Mouse (Mus musculus) embryonic facial prominence, embryonic 11.5 days (tissue): ENCODE data around the gene Nmt1. TPM values are rescaled to one million over a fixed set of nuclear protein-coding genes. Genes with fewer than 3 reads are reported as not detected.
A peak's percentile ranks its signal among the peaks of the same experiment; 100 is the strongest.

Experiments used
- ATAC-seq: fragments of 200-750 bp; cut with Nextera tagmentation; replicated peaks from 2 replicates; pipeline ENCODE4 v1.8.0; 2017; ENCODE audit warnings: low read depth; ENCODE audit not compliant: insufficient number of reproducible peaks, low FRiP score, low TSS enrichment
- DNase-seq: peaks from one replicate; pipeline ENCODE4 v3.0.0-alpha.2; 2015; ENCODE audit warnings: low spot score
- H3K27ac ChIP-seq: fragments of 300-500 bp; sonication (generic); replicated peaks from 2 replicates; pipeline ENCODE4 v1.5.1; 2014; ENCODE audit warnings: mild to moderate bottlenecking, low read depth, low read length, control low read depth
- H3K27me3 ChIP-seq: fragments of 300-500 bp; sonication (generic); 2 replicates; pipeline ENCODE4 v1.6.1; 2014; ENCODE audit warnings: mild to moderate bottlenecking, low read length, moderate library complexity, mixed read lengths; ENCODE audit not compliant: control insufficient read depth, insufficient read depth
- H3K36me3 ChIP-seq: fragments of 300-500 bp; sonication (generic); replicated peaks from 2 replicates; pipeline ENCODE4 v1.6.1; 2014; ENCODE audit warnings: low read depth, mild to moderate bottlenecking, low read length, moderate library complexity, mixed read lengths; ENCODE audit not compliant: control insufficient read depth, insufficient read depth
- H3K4me1 ChIP-seq: fragments of 300-500 bp; sonication (generic); 2 replicates; pipeline ENCODE4 v1.6.1; 2014; ENCODE audit warnings: low read length, mixed read lengths; ENCODE audit not compliant: control insufficient read depth, insufficient read depth
- H3K4me2 ChIP-seq: fragments of 300-500 bp; sonication (generic); 2 replicates; pipeline ENCODE4 v1.6.1; 2014; ENCODE audit warnings: low read depth, mild to moderate bottlenecking, control low read depth, low read length, moderate library complexity
- H3K4me3 ChIP-seq: fragments of 300-500 bp; sonication (generic); 2 replicates; pipeline ENCODE4 v1.5.1; 2014; ENCODE audit warnings: low read depth, low read length, control low read depth
- H3K9ac ChIP-seq: fragments of 300-500 bp; sonication (generic); replicated peaks from 2 replicates; pipeline ENCODE4 v1.6.1; 2014; ENCODE audit warnings: mild to moderate bottlenecking, control low read depth, low read length
- H3K9me3 ChIP-seq: fragments of 300-500 bp; sonication (generic); replicated peaks from 2 replicates; pipeline ENCODE4 v1.6.1; 2016; ENCODE audit warnings: mild to moderate bottlenecking, low read length, inconsistent platforms, mixed read lengths; ENCODE audit not compliant: control insufficient read depth
- WGBS: fragments of 180-500 bp; shearing (Covaris S2); extraction: QIAGEN DNeasy Blood & Tissue Kit; methylation state at CpG from one replicate; pipeline ENCODE4 v1.1.7; 2014; 5-methylcytosine and 5-hydroxymethylcytosine counted together
- polyA plus RNA-seq: library from polyadenylated mRNA; unstranded; fragments of >200 nt; fragmentation: Nextera tagmentation; extraction: Ambion mirVana; gene quantifications from 2 replicates; pipeline ENCODE4 v1.2.1, GENCODE M21; 2014

Nmt1 gene
- polyA plus RNA-seq, 1 experiment from 2014 or later: 48.6 TPM

- Histone ChIP-seq H3K9me3 (no peaks in the 10 kb centered on the region), H3K4me2 (no peak overlapping the region), H3K9ac (no peak overlapping the region), H3K27ac (no peak overlapping the region), H3K36me3 (no peaks in the 10 kb centered on the region; the same call in 1 of the 2 replicates), H3K4me3 (no peak overlapping the region), H3K27me3 (no peaks in the 10 kb centered on the region), H3K4me1 (no peaks in the 10 kb centered on the region)
- DNase-seq (no peak), ATAC-seq (no peak)
- WGBS: 90% methylated on average over 7 of the region's 7 CpGs
Observed at GRCm38 (mm10) chr11:103008558-103008957, 19.4 kb upstream of the Nmt1 start.

GRCm38 (mm10) chr11:103009208-103009607 is 18.8 kb upstream of the Nmt1 start:
- no peaks in the 10 kb centered on the region; the same call in 1 of the 2 replicates for H3K36me3 ChIP-seq

GRCm38 (mm10) chr11:103010454-103011205 is 17.4 kb upstream of the Nmt1 start:
- Histone ChIP-seq H3K4me1 (no peaks in the 10 kb centered on the region), H3K27ac (no peak overlapping the region), H3K4me3 (no peak overlapping the region), H3K36me3 (no peaks in the 10 kb centered on the region; the same call in 1 of the 2 replicates), H3K4me2 (no peak overlapping the region), H3K27me3 (no peaks in the 10 kb centered on the region), H3K9me3 (no peaks in the 10 kb centered on the region), H3K9ac (no peak overlapping the region)
- 94% methylated on average over 13 of the region's 13 CpGs for WGBS
- ATAC-seq (no peak), DNase-seq (no peak)

More at GRCm38 (mm10) chr11:103009208-103009607, 18.8 kb upstream of the Nmt1 start:
- no peak overlapping the region for H3K27ac ChIP-seq
- no peak overlapping the region for H3K9ac ChIP-seq
- no peak overlapping the region for H3K4me2 ChIP-seq
- H3K4me3 ChIP-seq: no peak overlapping the region
- H3K9me3 ChIP-seq: no peaks in the 10 kb centered on the region
- DNase-seq: peak; percentile 44
- ATAC-seq: no peak
- no peaks in the 10 kb centered on the region for H3K4me1 ChIP-seq
- no peaks in the 10 kb centered on the region for H3K27me3 ChIP-seq
- WGBS: 90% methylated on average over 8 of the region's 8 CpGs

DNA sequence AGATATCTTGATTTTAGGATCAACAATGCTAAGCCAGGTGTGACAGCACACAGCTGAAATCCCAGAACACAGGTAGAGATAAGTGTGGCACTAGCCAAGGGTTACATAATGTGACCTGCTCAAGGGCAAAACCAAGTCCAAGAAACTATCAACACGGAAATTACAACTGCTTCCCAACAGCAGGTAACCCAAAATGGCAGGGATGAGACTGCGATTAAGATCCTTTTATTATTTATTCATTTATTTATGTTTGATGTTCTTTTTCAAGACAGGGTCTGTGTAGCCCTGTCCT is 16.8 kb upstream of the Nmt1 start:
- Histone ChIP-seq H3K9me3 (no peaks in the 10 kb centered on the region), H3K27me3 (no peaks in the 10 kb centered on the region), H3K4me1 (no peaks in the 10 kb centered on the region), H3K9ac (no peak overlapping the region), H3K4me3 (no peak overlapping the region), H3K27ac (no peak overlapping the region), H3K4me2 (no peak overlapping the region), H3K36me3 (no peaks in the 10 kb centered on the region; the same call in 1 of the 2 replicates)
- ATAC-seq (no peak), DNase-seq (no peak)
- WGBS: 93% methylated on average over 2 of the region's 2 CpGs

GRCm38 (mm10) chr11:103015881-103016825 is 11.8 kb upstream of the Nmt1 start:
- H3K4me1 ChIP-seq: no peaks in the 10 kb centered on the region
- no peaks in the 10 kb centered on the region; the same call in 1 of the 2 replicates for H3K36me3 ChIP-seq
- 45% methylated on average over 27 of the region's 27 CpGs for WGBS
- DNase-seq (no peak), ATAC-seq (no peak)
- H3K27me3 ChIP-seq: no peaks in the 10 kb centered on the region
- no peaks in the 10 kb centered on the region for H3K9me3 ChIP-seq
- H3K4me3 ChIP-seq: peak overlapping the region; percentile 85
- H3K4me2 ChIP-seq: peak overlapping the region; percentile 32
- peak overlapping the region; percentile 94 for H3K9ac ChIP-seq
- peak overlapping the region; percentile 91 for H3K27ac ChIP-seq

- peak; percentile 97 for DNase-seq
- Histone ChIP-seq H3K4me2 (peak overlapping the region; percentile 32), H3K4me1 (no peaks in the 10 kb centered on the region), H3K9me3 (no peaks in the 10 kb centered on the region), H3K27me3 (no peaks in the 10 kb centered on the region), H3K36me3 (no peaks in the 10 kb centered on the region; the same call in 1 of the 2 replicates), H3K4me3 (peak overlapping the region; percentile 85), H3K27ac (peak overlapping the region; percentile 91), H3K9ac (peak overlapping the region; percentile 94)
- WGBS: under 1% methylated on average over 40 of the region's 41 CpGs
- ATAC-seq: peak; percentile 92
Observed at GRCm38 (mm10) chr11:103016930-103017329, 11.1 kb upstream of the Nmt1 start.

DNA sequence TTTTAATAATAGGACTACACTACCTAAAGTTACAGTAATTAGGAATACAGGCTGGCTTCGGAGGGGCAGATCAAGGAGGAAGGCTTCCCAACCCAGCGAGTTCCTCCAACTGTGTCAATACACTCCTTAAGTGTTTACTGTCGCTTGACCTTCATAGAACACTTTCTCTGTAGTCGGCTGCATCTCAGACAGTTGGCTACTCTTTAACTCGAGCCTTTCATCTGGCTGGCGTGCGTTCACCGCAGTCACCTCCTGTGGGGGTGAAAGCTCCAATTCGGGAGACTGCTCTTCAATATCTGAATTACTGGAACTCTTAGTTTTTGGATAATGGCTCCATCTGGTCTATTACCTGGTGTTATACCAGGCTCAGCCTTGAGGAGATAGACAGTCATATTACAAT is 10.3 kb upstream of the Nmt1 start:
- Histone ChIP-seq H3K4me2 (no peak overlapping the region), H3K27me3 (no peaks in the 10 kb centered on the region), H3K4me1 (no peaks in the 10 kb centered on the region), H3K36me3 (no peaks in the 10 kb centered on the region; the same call in 1 of the 2 replicates), H3K9ac (no peak overlapping the region), H3K27ac (no peak overlapping the region), H3K9me3 (no peaks in the 10 kb centered on the region), H3K4me3 (no peak overlapping the region)
- DNase-seq (no peak), ATAC-seq (no peak)
- 69% methylated on average over 9 of the region's 9 CpGs for WGBS

GRCm38 (mm10) chr11:103018860-103019259 is 9.1 kb upstream of the Nmt1 start:
- H3K4me2 ChIP-seq: no peak overlapping the region
- ATAC-seq (no peak), DNase-seq (no peak)
- no peaks in the 10 kb centered on the region for H3K27me3 ChIP-seq
- H3K27ac ChIP-seq: no peak overlapping the region
- no peak overlapping the region for H3K9ac ChIP-seq
- H3K9me3 ChIP-seq: no peaks in the 10 kb centered on the region
- no peaks in the 10 kb centered on the region for H3K36me3 ChIP-seq
- 73% methylated on average over 6 of the region's 6 CpGs for WGBS
- H3K4me1 ChIP-seq: no peaks in the 10 kb centered on the region
- no peak overlapping the region for H3K4me3 ChIP-seq
